Mouse (Mus musculus) embryonic facial prominence, embryonic 11.5 days (tissue): ENCODE measurements around the gene Ahcy. TPM values are rescaled to one million over a fixed set of nuclear protein-coding genes. Genes with fewer than 3 reads are reported as not detected.
"Not testable (repeated sequence)": the region's sequence is repeated elsewhere in the genome, so short reads cannot be mapped to it uniquely, and the experiment has no call there.

Experiments
- ATAC-seq: fragments of 200-750 bp; cut with Nextera tagmentation; replicated peaks from 2 replicates; pipeline ENCODE4 v1.8.0; 2017; ENCODE audit warnings: low read depth; ENCODE audit not compliant: insufficient number of reproducible peaks, low FRiP score, low TSS enrichment
- DNase-seq: peaks from one replicate; pipeline ENCODE4 v3.0.0-alpha.2; 2015; ENCODE audit warnings: low spot score
- H3K27ac ChIP-seq: fragments of 300-500 bp; sonication (generic); replicated peaks from 2 replicates; pipeline ENCODE4 v1.5.1; 2014; ENCODE audit warnings: mild to moderate bottlenecking, low read depth, low read length, control low read depth
- H3K27me3 ChIP-seq: fragments of 300-500 bp; sonication (generic); 2 replicates; pipeline ENCODE4 v1.6.1; 2014; ENCODE audit warnings: mild to moderate bottlenecking, low read length, moderate library complexity, mixed read lengths; ENCODE audit not compliant: control insufficient read depth, insufficient read depth
- H3K36me3 ChIP-seq: fragments of 300-500 bp; sonication (generic); replicated peaks from 2 replicates; pipeline ENCODE4 v1.6.1; 2014; ENCODE audit warnings: low read depth, mild to moderate bottlenecking, low read length, moderate library complexity, mixed read lengths; ENCODE audit not compliant: control insufficient read depth, insufficient read depth
- H3K4me1 ChIP-seq: fragments of 300-500 bp; sonication (generic); 2 replicates; pipeline ENCODE4 v1.6.1; 2014; ENCODE audit warnings: low read length, mixed read lengths; ENCODE audit not compliant: control insufficient read depth, insufficient read depth
- H3K4me2 ChIP-seq: fragments of 300-500 bp; sonication (generic); 2 replicates; pipeline ENCODE4 v1.6.1; 2014; ENCODE audit warnings: low read depth, mild to moderate bottlenecking, control low read depth, low read length, moderate library complexity
- H3K4me3 ChIP-seq: fragments of 300-500 bp; sonication (generic); 2 replicates; pipeline ENCODE4 v1.5.1; 2014; ENCODE audit warnings: low read depth, low read length, control low read depth
- H3K9ac ChIP-seq: fragments of 300-500 bp; sonication (generic); replicated peaks from 2 replicates; pipeline ENCODE4 v1.6.1; 2014; ENCODE audit warnings: mild to moderate bottlenecking, control low read depth, low read length
- H3K9me3 ChIP-seq: fragments of 300-500 bp; sonication (generic); replicated peaks from 2 replicates; pipeline ENCODE4 v1.6.1; 2016; ENCODE audit warnings: mild to moderate bottlenecking, low read length, inconsistent platforms, mixed read lengths; ENCODE audit not compliant: control insufficient read depth
- WGBS: fragments of 180-500 bp; shearing (Covaris S2); extraction: QIAGEN DNeasy Blood & Tissue Kit; methylation state at CpG from one replicate; pipeline ENCODE4 v1.1.7; 2014; 5-methylcytosine and 5-hydroxymethylcytosine counted together
- polyA plus RNA-seq: library from polyadenylated mRNA; unstranded; fragments of >200 nt; fragmentation: Nextera tagmentation; extraction: Ambion mirVana; gene quantifications from 2 replicates; pipeline ENCODE4 v1.2.1, GENCODE M21; 2014

Gene Ahcy
- 97.6 and 100.0 TPM in 2 replicates for polyA plus RNA-seq

DNA sequence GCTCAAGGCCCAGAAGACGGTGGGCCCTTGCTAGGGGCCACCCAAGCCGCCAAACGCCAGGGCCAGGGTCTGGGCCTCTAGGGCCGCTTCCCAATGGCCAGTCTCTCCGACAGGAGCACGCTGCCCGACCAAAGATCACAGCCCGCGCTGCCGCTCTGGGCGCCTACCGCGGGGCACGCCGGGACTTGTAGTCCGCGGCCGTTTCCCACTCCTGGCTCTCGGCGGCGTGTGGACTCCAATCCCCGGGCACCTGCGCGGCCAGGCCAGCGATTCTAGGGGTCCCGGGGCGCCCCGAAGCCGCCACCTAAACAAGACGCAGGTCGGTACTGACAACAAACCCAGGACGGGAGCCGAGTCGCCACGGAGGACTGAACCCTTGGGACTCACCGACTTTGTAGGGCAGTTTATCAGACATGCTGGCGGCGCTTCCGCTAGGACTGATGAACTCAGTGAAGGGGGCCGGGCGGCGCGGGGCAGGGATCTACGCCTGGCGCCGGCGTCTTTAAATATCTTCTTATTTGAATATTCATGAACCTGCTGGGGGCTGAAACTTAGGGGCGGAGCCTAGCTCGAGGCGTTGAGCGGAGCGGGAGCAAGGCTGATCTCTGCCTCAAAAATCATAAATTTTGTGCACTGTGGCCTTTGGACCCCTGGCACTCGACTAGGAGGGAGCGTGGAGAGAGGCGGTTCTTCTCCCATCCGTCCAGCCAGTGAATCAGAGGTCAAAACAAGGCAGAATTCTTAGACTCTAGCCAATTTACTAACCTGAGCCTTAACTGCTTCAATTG lies at the start of gene Ahcy:
TSS of gene Ahcy (minus strand) at position 520 of the 788 bp plus-strand sequence.
- Histone ChIP-seq H3K9ac (peak within 1 kb of the TSS; percentile 86), H3K27ac (peak within 1 kb of the TSS; percentile 70), H3K4me1 (no peaks in the 10 kb centered on the region; the same call in none of the 2 replicates), H3K4me2 (peak within 1 kb of the TSS; percentile 58), H3K4me3 (peak within 1 kb of the TSS; percentile 76), H3K36me3 (no peaks in the 10 kb centered on the region), H3K9me3 (no peaks in the 10 kb centered on the region), H3K27me3 (no peaks in the 10 kb centered on the region)
- under 1% methylated on average over 56 of the region's 56 CpGs for WGBS
- DNase-seq (peak; percentile 95), ATAC-seq (peak; percentile 93)

DNA sequence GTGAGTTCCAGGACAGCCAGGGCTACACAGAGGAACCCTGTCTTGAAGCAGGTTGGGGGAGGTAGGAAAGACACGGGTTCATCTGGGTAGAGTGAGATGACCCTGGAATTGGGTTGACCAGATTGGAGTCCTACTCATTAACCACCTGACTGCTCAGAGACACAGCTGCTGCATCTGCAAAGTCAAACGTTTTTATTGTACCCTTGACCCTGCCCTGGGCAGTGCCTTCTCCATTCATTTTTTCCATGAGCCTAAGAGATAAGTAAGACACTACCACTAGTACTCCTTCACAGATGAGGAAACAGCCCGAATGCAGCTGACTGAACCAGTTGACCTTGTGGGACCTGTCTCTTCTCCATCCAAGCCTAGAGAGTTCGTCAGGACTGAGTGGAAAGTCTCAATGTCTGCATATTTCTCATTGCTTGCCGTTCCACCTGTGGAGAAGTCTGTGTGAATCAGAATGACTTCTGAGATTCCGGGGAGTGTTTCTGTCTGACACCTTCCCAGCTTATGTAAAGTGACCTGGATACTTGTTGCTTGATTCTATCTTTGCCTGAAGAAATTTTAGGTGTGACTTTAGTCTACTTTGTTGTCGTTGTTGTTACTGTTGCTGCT lies 41.0 kb upstream of the Ahcy start:
- ATAC-seq (no peak), DNase-seq (no peak)
- 69% methylated on average over 7 of the region's 7 CpGs for WGBS
- Histone ChIP-seq H3K4me3 (no peak overlapping the region), H3K27ac (no peak overlapping the region), H3K9ac (no peak overlapping the region), H3K4me2 (no peak overlapping the region), H3K36me3 (no peaks in the 10 kb centered on the region), H3K27me3 (no peaks in the 10 kb centered on the region), H3K9me3 (no peaks in the 10 kb centered on the region), H3K4me1 (no peaks in the 10 kb centered on the region)

DNA sequence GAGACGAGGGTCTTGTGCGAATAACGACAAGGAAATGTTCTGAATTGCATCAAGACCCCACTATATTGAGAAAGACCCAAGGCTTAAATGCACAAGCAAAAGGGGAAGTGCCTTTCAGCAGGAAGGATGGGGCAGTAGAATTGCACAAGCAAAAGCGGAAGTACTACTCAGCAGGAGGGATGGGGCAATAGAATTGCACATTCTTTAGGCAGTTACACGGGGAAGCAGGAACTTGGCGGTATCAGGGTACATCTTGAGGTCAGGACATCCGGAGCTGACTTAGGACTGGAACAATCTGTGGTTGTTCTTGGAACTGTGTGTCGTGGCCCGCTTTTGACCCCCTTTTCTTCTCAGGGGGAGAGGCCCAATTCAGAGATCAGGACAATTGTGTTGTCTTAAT lies 33.0 kb upstream of the Ahcy start:
- not testable (repeated sequence) for H3K4me1 ChIP-seq, H3K27me3 ChIP-seq, DNase-seq, H3K4me2 ChIP-seq, H3K4me3 ChIP-seq, H3K9me3 ChIP-seq, H3K9ac ChIP-seq, ATAC-seq, H3K27ac ChIP-seq, H3K36me3 ChIP-seq
- 77% methylated on average over 9 of the region's 9 CpGs for WGBS

DNA sequence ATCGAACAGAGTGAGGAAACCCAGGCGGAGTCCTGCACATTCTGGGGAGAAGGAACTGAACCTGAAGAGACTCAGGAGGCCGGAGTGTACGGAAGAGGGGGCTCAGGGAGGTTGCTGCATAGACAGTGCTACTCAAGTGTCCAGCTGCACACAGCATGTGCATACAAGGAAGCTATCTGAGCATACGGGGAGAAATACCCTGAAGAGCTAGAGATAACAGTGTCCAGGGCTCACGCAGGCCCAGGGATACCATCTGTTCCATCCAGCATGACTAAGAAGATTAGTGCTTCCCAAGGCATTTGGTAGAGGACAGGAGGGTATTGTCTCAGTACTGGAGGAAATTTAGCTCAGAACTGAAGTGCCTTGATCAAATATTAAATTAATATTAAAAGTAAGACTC lies 29.3 kb upstream of the Ahcy start:
- Histone ChIP-seq H3K4me3 (no peak overlapping the region), H3K4me1 (no peaks in the 10 kb centered on the region), H3K27me3 (no peaks in the 10 kb centered on the region), H3K27ac (no peak overlapping the region), H3K36me3 (no peaks in the 10 kb centered on the region), H3K9me3 (no peaks in the 10 kb centered on the region), H3K4me2 (no peak overlapping the region), H3K9ac (no peak overlapping the region)
- ATAC-seq (no peak), DNase-seq (no peak)
- WGBS = 73% methylated on average over 6 of the region's 6 CpGs

DNA sequence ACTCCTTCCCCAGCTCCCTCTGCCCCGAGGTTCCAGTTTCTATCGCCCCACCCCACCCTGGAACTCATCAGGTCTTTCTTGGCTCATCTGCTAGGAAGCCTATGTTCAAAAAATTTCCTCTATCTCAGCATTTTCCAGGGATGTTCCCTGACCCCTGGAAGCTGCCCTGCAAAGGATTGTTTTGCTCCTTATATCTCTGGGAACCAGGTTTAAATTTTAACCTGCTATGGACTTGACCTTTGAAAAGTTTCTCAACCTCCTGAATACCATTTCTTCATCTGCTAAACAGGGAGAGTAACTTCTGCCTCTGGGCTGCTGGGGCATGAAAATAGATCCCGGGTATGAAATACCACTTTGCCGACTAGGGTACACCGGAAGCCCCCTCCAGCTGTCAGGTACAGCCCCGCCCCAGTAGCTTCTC lies 27.5 kb upstream of the Ahcy start:
- Histone ChIP-seq H3K9ac (no peak overlapping the region), H3K36me3 (no peaks in the 10 kb centered on the region), H3K27me3 (no peaks in the 10 kb centered on the region), H3K27ac (no peak overlapping the region), H3K4me3 (no peak overlapping the region), H3K9me3 (no peaks in the 10 kb centered on the region), H3K4me2 (no peak overlapping the region), H3K4me1 (no peaks in the 10 kb centered on the region)
- WGBS = 58% methylated on average over 6 of the region's 6 CpGs
- DNase-seq (no peak), ATAC-seq (no peak)

DNA sequence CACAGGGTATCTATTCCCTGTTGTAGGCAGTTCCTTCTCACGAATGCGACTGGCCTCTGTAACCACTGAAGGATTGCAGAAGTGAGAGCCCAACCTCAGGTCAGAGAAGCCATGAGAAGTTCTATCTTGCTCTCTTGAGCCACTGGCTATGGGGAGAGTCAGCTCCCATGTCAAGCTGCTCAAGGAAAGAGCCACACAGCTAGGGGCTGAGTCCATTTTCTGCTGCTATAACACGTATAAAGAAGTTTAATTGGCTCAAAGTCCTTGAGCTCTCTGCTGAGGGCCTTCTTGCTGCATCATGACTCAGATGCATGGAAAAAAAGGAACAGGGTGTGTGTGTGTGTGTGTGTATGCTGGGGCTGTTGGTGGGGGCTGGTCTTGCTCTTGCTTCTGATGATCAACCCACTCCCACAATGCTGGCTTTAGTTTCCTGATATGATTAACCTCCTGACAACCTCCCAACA lies 26.5 kb upstream of the Ahcy start:
- Histone ChIP-seq H3K9me3 (no peaks in the 10 kb centered on the region), H3K4me2 (no peak overlapping the region), H3K9ac (no peak overlapping the region), H3K4me1 (no peaks in the 10 kb centered on the region), H3K4me3 (no peak overlapping the region), H3K36me3 (no peaks in the 10 kb centered on the region), H3K27me3 (no peaks in the 10 kb centered on the region), H3K27ac (no peak overlapping the region)
- ATAC-seq (no peak), DNase-seq (no peak)
- WGBS = 81% methylated on average over 3 of the region's 3 CpGs

DNA sequence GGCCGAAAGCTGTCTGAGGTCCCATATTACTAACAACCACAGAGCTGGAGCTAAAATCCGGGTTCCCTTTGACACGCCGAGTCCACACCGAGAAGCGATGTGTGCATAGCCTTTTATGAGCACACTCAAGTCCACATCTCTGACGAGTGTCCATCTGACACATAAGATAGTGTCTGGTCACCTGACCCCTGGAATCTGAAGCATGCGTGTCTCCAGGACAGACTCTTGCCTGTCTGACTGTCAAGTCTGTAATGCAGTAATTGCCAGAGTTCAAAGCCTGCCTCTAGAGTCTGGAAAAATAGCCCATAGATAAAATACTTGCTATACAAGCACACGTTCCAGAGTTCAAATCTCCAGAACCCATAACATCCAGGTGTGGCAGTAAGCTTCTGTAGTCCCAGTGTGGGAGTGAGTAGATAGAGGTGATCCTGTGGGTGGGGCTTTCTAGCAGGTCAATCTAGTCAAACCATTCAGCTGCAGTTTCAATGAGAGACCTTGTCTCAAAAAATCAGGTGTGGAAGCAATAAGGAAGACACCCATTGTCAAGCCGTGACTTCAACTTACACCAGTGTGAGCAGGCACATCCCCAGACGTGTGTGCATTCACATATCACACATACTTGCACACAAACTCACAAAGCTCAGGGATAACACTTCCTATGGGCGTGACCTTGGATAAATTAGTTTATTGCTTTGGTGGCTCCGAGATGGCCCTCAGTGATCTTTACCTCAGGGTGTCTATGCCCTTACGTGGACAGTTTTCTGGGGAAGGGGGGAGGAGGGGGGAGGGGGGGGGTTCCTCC lies 25.9 kb upstream of the Ahcy start:
- H3K27me3 ChIP-seq = no peaks in the 10 kb centered on the region
- no peak for ATAC-seq
- no peak overlapping the region for H3K4me2 ChIP-seq
- no peaks in the 10 kb centered on the region for H3K36me3 ChIP-seq
- DNase-seq = no peak
- 76% methylated on average over 14 of the region's 14 CpGs for WGBS
- H3K27ac ChIP-seq = no peak overlapping the region
- no peak overlapping the region for H3K9ac ChIP-seq
- no peak overlapping the region for H3K4me3 ChIP-seq
- no peaks in the 10 kb centered on the region for H3K4me1 ChIP-seq
- H3K9me3 ChIP-seq = no peaks in the 10 kb centered on the region
